Mouse (Mus musculus) hindbrain, postnatal 0 days (tissue): ENCODE results near the gene Gm37240. TPM values are rescaled to one million over a fixed set of nuclear protein-coding genes. Genes with fewer than 3 reads are reported as not detected.

ENCODE experiments used
- ATAC-seq: fragments of 200-750 bp; cut with Nextera tagmentation; 2 replicates; pipeline ENCODE4 v1.8.0; 2017; ENCODE audit warnings: mild to moderate bottlenecking, moderate TSS enrichment, moderate library complexity
- DNase-seq: peaks from one replicate; pipeline ENCODE4 v3.0.0-alpha.2; 2015; ENCODE audit warnings: low spot score
- H3K27ac ChIP-seq: fragments of 300-500 bp; sonication (generic); 2 replicates; pipeline ENCODE4 v1.5.1; 2014; ENCODE audit warnings: mild to moderate bottlenecking
- H3K27me3 ChIP-seq: fragments of 300-500 bp; sonication (generic); 2 replicates; pipeline ENCODE4 v1.6.1; 2014; ENCODE audit warnings: low read length, mixed read lengths; ENCODE audit not compliant: insufficient read depth
- H3K36me3 ChIP-seq: fragments of 300-500 bp; sonication (generic); 2 replicates; pipeline ENCODE4 v1.6.1; 2014; ENCODE audit warnings: low read length, mixed read lengths; ENCODE audit not compliant: insufficient read depth
- H3K4me1 ChIP-seq: fragments of 300-500 bp; sonication (generic); 2 replicates; pipeline ENCODE4 v1.6.1; 2014; ENCODE audit warnings: antibody characterized with exemption, low read length, mixed read lengths; ENCODE audit not compliant: insufficient read depth
- H3K4me2 ChIP-seq: fragments of 300-500 bp; sonication (generic); 2 replicates; pipeline ENCODE4 v1.6.1; 2014; ENCODE audit warnings: low read depth, mild to moderate bottlenecking, low read length, moderate library complexity, mixed read lengths
- H3K4me3 ChIP-seq: fragments of 300-500 bp; sonication (generic); 2 replicates; pipeline ENCODE4 v1.5.1; 2014; ENCODE audit warnings: low read length
- H3K9ac ChIP-seq: fragments of 300-500 bp; sonication (generic); replicated peaks from 2 replicates; pipeline ENCODE4 v1.6.1; 2014; ENCODE audit warnings: mild to moderate bottlenecking, low read length, moderate library complexity, mixed read lengths
- H3K9me3 ChIP-seq: fragments of 300-500 bp; sonication (generic); 2 replicates; pipeline ENCODE4 v1.6.1; 2016; ENCODE audit warnings: low read length, mixed read lengths
- CTCF ChIP-seq: IDR thresholded peaks from 2 replicates; pipeline ENCODE4 v1.5.1; 2016; ENCODE audit warnings: antibody characterized with exemption, control low read depth, low read depth
- WGBS: fragments of 180-500 bp; shearing (Covaris S2); extraction: QIAGEN DNeasy Blood & Tissue Kit; methylation state at CpG from one replicate; pipeline ENCODE4 v1.1.7; 2014; 5-methylcytosine and 5-hydroxymethylcytosine counted together
- polyA plus RNA-seq: library from polyadenylated mRNA; unstranded; fragments of >200 nt; fragmentation: Nextera tagmentation; extraction: Ambion mirVana; gene quantifications from 2 replicates; pipeline ENCODE4 v1.2.1, GENCODE M21; 2015
- total RNA-seq: library from RNA; depleted of rRNA; stranded (reverse); fragments of >200 nt; gene quantifications from 2 replicates; pipeline ENCODE4 v1.2.3, GENCODE M21; 2014

Gene Gm37240
- total and polyA plus RNA-seq, 2 experiments from 2014 or later = 1.5 TPM; not detected in 1

DNA sequence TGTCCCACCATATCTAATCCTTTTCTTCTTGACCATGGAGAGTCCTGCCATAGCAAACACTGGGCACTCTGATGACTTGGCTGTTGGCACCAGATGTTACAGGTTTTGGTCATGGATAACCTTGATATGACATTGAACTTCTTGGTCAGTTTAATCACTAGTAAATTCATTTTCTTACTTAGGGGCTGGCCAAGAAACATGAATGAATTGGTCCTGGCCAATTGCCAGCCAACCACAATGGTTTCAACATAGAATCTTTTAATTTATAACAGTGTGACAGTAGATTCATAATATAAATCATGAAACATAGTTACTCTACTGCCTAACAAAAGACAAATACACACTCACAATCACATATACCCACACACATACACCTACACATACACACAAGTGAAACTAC, 501.9 kb downstream of the Gm37240 start:
- Histone ChIP-seq H3K9me3 (no peaks in the 10 kb centered on the region), H3K4me1 (no peaks in the 10 kb centered on the region), H3K27ac (no peak overlapping the region), H3K27me3 (no peaks in the 10 kb centered on the region), H3K36me3 (no peaks in the 10 kb centered on the region), H3K4me3 (no peak overlapping the region), H3K4me2 (no peak overlapping the region), H3K9ac (no peak overlapping the region)
- ATAC-seq (no peak), DNase-seq (no peak)
- TF ChIP-seq CTCF = no peak

DNA sequence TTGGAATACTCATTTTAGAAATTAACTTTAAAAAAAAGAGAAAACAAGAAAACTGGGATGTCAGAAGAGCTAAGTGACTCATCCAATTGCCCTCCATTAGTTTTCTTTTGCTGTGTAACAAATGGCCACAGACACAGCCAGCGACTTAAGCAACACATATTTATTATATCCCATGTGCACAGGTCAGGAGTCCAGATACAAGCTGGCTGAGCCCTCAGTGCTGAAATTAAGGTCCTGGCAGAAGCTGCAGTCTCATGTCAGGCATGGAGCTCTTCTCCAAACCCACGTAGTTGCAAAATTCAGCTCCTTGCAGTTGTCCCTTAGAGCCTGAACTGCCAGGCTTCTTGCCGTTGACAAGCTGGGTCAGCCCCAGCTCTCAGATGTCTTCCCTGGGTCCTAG, 504.0 kb downstream of the Gm37240 start:
- 79% methylated on average over 3 of the region's 3 CpGs for WGBS
- H3K9ac ChIP-seq = no peak overlapping the region
- ATAC-seq = no peak

DNA sequence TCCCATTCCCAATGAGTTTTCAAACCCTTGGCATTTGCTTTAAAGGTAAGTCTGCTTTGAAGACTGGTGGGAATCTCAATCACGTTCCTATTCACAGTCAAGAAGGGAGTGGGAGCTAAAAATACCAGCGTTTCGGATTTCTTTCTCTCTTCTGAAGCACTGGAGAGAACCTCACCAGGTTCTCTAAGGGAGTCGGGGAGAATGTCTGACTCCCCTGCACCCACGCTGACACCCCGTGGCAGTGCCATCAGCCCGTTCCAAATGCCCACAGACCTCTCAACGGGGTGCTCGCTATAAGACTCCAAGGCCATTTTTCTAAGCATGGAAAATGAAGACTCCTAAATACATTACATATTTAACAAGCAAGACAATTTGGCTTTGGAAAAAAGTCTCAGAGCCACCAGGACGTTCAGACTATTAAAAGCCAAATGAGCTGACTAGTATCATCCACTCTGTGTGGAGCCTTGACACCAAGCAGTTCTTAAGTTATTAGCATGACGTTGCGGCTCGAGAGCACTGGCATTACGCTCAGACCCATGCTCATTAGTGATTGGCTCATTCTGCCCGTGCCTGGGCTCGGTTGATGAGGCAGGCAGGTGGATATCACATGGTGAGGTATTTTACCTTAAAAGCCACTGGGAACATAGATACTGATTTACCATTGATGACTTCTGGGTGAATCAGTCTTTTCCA, 508.5 kb downstream of the Gm37240 start:
- DNase-seq (peak; percentile 27), ATAC-seq (peak; percentile 38; the same call in 1 of the 2 replicates)
- no peaks in the 10 kb centered on the region for H3K27me3 ChIP-seq
- no peak for TF ChIP-seq CTCF
- 50% methylated on average over 16 of the region's 16 CpGs for WGBS
- peaks cover 8% of the 10 kb centered on the region; the same call in 1 of the 2 replicates for H3K4me1 ChIP-seq
- no peak overlapping the region for H3K9ac ChIP-seq
- H3K9me3 ChIP-seq = peaks cover 3% of the 10 kb centered on the region; the same call in 1 of the 2 replicates
- no peak overlapping the region for H3K4me2 ChIP-seq
- no peaks in the 10 kb centered on the region for H3K36me3 ChIP-seq
- H3K4me3 ChIP-seq = no peak overlapping the region
- peak overlapping the region; percentile 26; the same call in 1 of the 2 replicates for H3K27ac ChIP-seq

More for the DNA sequence above, 504.0 kb downstream of the Gm37240 start:
- no peak for TF ChIP-seq CTCF
- DNase-seq = no peak
- Histone ChIP-seq H3K9me3 (no peaks in the 10 kb centered on the region), H3K4me3 (no peak overlapping the region), H3K27me3 (no peaks in the 10 kb centered on the region), H3K4me2 (no peak overlapping the region), H3K27ac (no peak overlapping the region), H3K4me1 (peaks cover 3% of the 10 kb centered on the region; the same call in 1 of the 2 replicates), H3K36me3 (no peaks in the 10 kb centered on the region)

DNA sequence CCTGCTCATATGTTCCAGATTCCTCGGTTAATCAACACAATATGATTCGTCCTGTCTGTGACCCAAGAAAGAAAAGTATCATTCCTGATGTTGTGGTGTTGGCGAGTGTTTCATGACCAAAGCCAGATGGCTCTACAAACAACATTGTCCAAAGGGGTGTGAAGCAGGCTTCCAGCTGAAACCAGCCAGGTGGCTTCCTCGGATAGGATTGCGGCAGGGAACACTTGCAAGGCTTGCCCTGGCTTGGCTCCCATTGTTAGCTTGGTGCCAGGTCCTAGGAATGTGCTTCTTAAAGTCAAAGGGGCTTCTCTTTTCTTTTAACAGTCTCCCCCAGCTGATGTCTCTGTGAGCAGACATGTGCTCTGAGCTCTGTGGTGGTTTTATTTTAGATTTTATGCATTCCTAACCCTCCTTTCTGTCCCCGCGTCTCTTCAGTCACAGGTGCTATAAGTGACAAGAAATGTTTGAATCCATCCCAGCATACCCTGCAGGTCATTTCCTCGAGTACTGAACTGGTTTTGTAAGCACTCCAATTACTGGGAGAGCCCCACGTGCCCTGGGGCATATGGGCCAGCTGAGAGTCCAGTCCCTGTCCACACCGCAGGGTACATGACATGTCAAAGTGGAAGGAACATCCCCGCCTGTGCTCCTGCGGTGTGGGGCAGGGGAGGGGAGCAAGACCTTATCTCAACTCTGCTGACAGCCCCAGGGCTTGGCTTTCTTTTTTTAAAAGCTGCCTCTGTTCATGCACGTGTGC, 509.2 kb downstream of the Gm37240 start:
- peak; percentile 46 for DNase-seq
- no peaks in the 10 kb centered on the region for H3K27me3 ChIP-seq
- 37% methylated on average over 13 of the region's 13 CpGs for WGBS
- H3K9ac ChIP-seq = no peak overlapping the region
- no peaks in the 10 kb centered on the region for H3K36me3 ChIP-seq
- H3K9me3 ChIP-seq = peaks cover 3% of the 10 kb centered on the region; the same call in 1 of the 2 replicates
- no peak overlapping the region for H3K4me3 ChIP-seq
- ATAC-seq = no peak
- TF ChIP-seq CTCF = no peak
- 0 out of 2 replicates have a peak overlapping the region, but pooled peaks have one; percentile 26 for H3K27ac ChIP-seq
- H3K4me2 ChIP-seq = no peak overlapping the region
- H3K4me1 ChIP-seq = peaks cover 8% of the 10 kb centered on the region; the same call in 1 of the 2 replicates

DNA sequence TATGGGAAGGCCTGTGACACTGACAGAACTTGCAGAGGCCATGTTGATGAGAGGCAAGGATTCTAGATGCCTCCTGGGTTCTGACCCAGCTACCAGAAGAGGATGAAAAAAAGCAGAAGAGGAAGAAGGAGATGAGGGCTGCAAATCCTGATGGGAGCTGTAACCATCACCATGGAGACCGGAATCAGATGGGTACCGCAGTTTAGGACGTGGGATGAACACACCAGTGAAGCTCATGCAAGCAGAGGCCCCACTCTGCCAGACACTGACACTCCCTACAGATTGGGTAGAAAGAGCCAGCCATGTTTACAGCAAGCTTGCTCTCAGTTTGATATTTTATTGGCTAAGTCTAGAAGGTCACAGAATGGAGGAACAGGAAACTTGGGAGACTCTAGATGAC, 509.8 kb downstream of the Gm37240 start:
- Histone ChIP-seq H3K4me1 (peaks cover 8% of the 10 kb centered on the region; the same call in 1 of the 2 replicates), H3K9me3 (peaks cover 3% of the 10 kb centered on the region; the same call in 1 of the 2 replicates), H3K9ac (no peak overlapping the region), H3K27me3 (no peaks in the 10 kb centered on the region), H3K27ac (no peak overlapping the region), H3K36me3 (no peaks in the 10 kb centered on the region), H3K4me3 (no peak overlapping the region), H3K4me2 (no peak overlapping the region)
- ATAC-seq (no peak), DNase-seq (no peak)
- TF ChIP-seq CTCF = no peak
- 59% methylated on average over 3 of the region's 3 CpGs for WGBS

DNA sequence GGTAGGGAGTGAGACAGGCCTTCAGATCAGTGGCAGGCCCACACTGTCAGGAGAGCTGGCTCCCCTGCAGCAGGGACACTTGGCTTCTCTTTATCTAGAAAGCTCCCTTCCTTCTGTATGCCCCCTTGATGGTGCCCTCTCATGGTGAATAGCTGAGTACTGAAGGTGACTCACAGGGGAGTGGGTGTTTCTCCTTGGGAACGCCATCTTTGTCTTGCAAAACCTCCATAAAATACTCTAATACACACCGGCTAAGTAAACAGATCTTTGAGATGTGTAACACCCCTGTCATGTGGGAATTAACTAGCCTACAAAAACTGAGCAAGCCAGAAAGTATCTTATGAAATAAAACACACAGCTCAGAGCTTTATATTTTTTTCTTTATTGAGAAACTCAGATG, 510.8 kb downstream of the Gm37240 start:
- Histone ChIP-seq H3K9me3 (peaks cover 3% of the 10 kb centered on the region; the same call in 1 of the 2 replicates), H3K36me3 (no peaks in the 10 kb centered on the region), H3K4me2 (no peak overlapping the region), H3K27ac (no peak overlapping the region), H3K4me1 (peaks cover 8% of the 10 kb centered on the region; the same call in 1 of the 2 replicates), H3K4me3 (no peak overlapping the region), H3K9ac (no peak overlapping the region), H3K27me3 (no peaks in the 10 kb centered on the region)
- DNase-seq (no peak), ATAC-seq (no peak)
- WGBS = 96% methylated on average over 2 of the region's 2 CpGs
- no peak for TF ChIP-seq CTCF
